Mouse (Mus musculus) 3134 (cell line): ENCODE results near the gene Mtmr3.

Experiments
- DNase-seq: peaks from one replicate; pipeline ENCODE4 v3.0.0-alpha.2; 2011; ENCODE audit warnings: low spot score; ENCODE audit not compliant: insufficient read length; ENCODE audit errors: extremely low read depth

Mtmr3 gene

GRCm38 (mm10) chr11:4536645-4537044, 58.0 kb downstream of the Mtmr3 start:
- DNase-seq, result no peak

GRCm38 (mm10) chr11:4527132-4527531, 67.5 kb downstream of the Mtmr3 start:
- no peak for DNase-seq

- no peak for DNase-seq
Measured at GRCm38 (mm10) chr11:4522142-4522664, 72.5 kb downstream of the Mtmr3 start.

- DNase-seq, result no peak
Measured at GRCm38 (mm10) chr11:4518981-4519380, 75.7 kb downstream of the Mtmr3 start.

- no peak for DNase-seq
Measured at GRCm38 (mm10) chr11:4507421-4507820, 87.2 kb downstream of the Mtmr3 start.

GRCm38 (mm10) chr11:4506486-4506885, 88.2 kb downstream of the Mtmr3 start:
- no peak for DNase-seq

GRCm38 (mm10) chr11:4502206-4502605, 92.5 kb downstream of the Mtmr3 start:
- DNase-seq, result no peak

GRCm38 (mm10) chr11:4500826-4501225, 93.8 kb downstream of the Mtmr3 start:
- DNase-seq, result no peak

- no peak for DNase-seq
Measured at GRCm38 (mm10) chr11:4500261-4500660, 94.4 kb downstream of the Mtmr3 start.

GRCm38 (mm10) chr11:4499456-4499855, 95.2 kb downstream of the Mtmr3 start:
- no peak for DNase-seq

- DNase-seq, result no peak
Measured at GRCm38 (mm10) chr11:4498774-4499173, 95.9 kb downstream of the Mtmr3 start.

GRCm38 (mm10) chr11:4497501-4498118, 97.1 kb downstream of the Mtmr3 start:
- no peak for DNase-seq

- no peak for DNase-seq
Measured at GRCm38 (mm10) chr11:4495021-4495540, 99.6 kb downstream of the Mtmr3 start.

- no peak for DNase-seq
Measured at GRCm38 (mm10) chr11:4489207-4489606, 105.5 kb downstream of the Mtmr3 start.

- no peak for DNase-seq
Measured at GRCm38 (mm10) chr11:4488798-4489197, 105.9 kb downstream of the Mtmr3 start.

GRCm38 (mm10) chr11:4488367-4488766, 106.3 kb downstream of the Mtmr3 start:
- DNase-seq, result no peak

GRCm38 (mm10) chr11:4487401-4487965, 107.2 kb downstream of the Mtmr3 start:
- DNase-seq, result no peak

GRCm38 (mm10) chr11:4484541-4484940, 110.1 kb downstream of the Mtmr3 start:
- DNase-seq, result no peak

GRCm38 (mm10) chr11:4482641-4483040, 112.0 kb downstream of the Mtmr3 start:
- DNase-seq, result no peak

GRCm38 (mm10) chr11:4476184-4476697, 118.4 kb downstream of the Mtmr3 start:
- no peak for DNase-seq

- DNase-seq, result no peak
Measured at GRCm38 (mm10) chr11:4472464-4473179, 122.0 kb downstream of the Mtmr3 start.
